9 mouse cellular contexts compared by ENCODE assay signal in genomic region chr11:105420671-105421450, GRCm38 (mm10). TPM values are rescaled to one million over a fixed set of nuclear protein-coding genes. Genes with fewer than 3 reads are reported as not detected.
DNase-seq lines count a peak whose midpoint lies in the region; ATAC-seq and TF ChIP-seq lines count a peak whose summit lies in the region.
"Had no signal": no experiment of that assay in that cellular context is flagged by ENCODE, and none has a peak within 500 bp of the region (broad histone marks: within the 10 kb centered on the region; RNA-seq: fewer than 3 reads in every experiment).

No protein-coding gene starts in this region.

- DNase-seq in T-cell, adult 2 months (ENCODE audit: low spot score) = peak; percentile 36
- peak; percentile 77 to 91 for DNase-seq in left cerebral cortex, postnatal 14 days (ENCODE audit: low spot score in 2 of 2)
- no peak for DNase-seq in spleen, postnatal 10 days (ENCODE audit: low spot score in 2 of 2)
- DNase-seq in thymus, postnatal 4 days = no peak

- intact Hi-C loops in left cerebral cortex, postnatal 14 days (cut with DNase I) = loop anchor here (1.0 to 5.0 kb wide), 2 partner anchors 36 to 76 kb away; no protein-coding TSS in a partner anchor

- WGBS in midbrain, embryonic 15.5 days = 81% methylated on average over 7 of the region's 7 CpGs

- no peaks in the 10 kb centered on the region for H3K36me3 ChIP-seq in midbrain, embryonic 15.5 days (replicated peaks)
- H3K36me3 ChIP-seq: hindbrain, embryonic 15.5 days had no signal

- peak overlapping the region; percentile 58 for H3K27ac ChIP-seq in cortical plate, adult 2 months (ENCODE audit: insufficient read depth, low read length)
- no peak overlapping the region for H3K27ac ChIP-seq in midbrain, embryonic 15.5 days
- H3K27ac ChIP-seq: hindbrain, embryonic 15.5 days had no signal

- H3K27me3 ChIP-seq in midbrain, embryonic 15.5 days (replicated peaks) = no peaks in the 10 kb centered on the region
- H3K27me3 ChIP-seq: hindbrain, embryonic 15.5 days had no signal

- H3K9me3 ChIP-seq in midbrain, embryonic 15.5 days = no peaks in the 10 kb centered on the region
- H3K9me3 ChIP-seq: hindbrain, embryonic 15.5 days had no signal

- ATAC-seq in hematopoietic stem cell, adult 5-6 weeks (replicated peaks in 1 of 2; ENCODE audit: insufficient read depth in 1 of 2, low FRiP score in 2 of 2, low TSS enrichment in 1 of 2, low read depth in 1 of 2, poor library complexity in 2 of 2, severe bottlenecking in 2 of 2) = peak; percentile 40 to 46; a peak in 3 of 4 replicates
- ATAC-seq in CD4-positive, CD25-positive, alpha-beta regulatory T cell, adult 4 months = no peak
- ATAC-seq in midbrain, embryonic 15.5 days (replicated peaks) = no peak

- H3K4me2 ChIP-seq in midbrain, embryonic 15.5 days = no peak overlapping the region
- H3K4me2 ChIP-seq: hindbrain, embryonic 15.5 days had no signal

- no peak for TF ChIP-seq POLR2A in cortical plate, adult 2 months (IDR thresholded peaks at IDR 0.05; ENCODE audit: extremely low read depth, insufficient read depth, low read length)

- H3K9ac ChIP-seq in midbrain, embryonic 15.5 days = no peak overlapping the region
- H3K9ac ChIP-seq: hindbrain, embryonic 15.5 days had no signal

- TF ChIP-seq CTCF in cortical plate, adult 2 months (IDR thresholded peaks at IDR 0.05; ENCODE audit: extremely low read depth, insufficient read depth, low read length) = no peak

- peaks cover 4% of the 10 kb centered on the region for H3K4me1 ChIP-seq in cortical plate, adult 2 months (ENCODE audit: control insufficient read depth, insufficient read depth, low read length)
- H3K4me1 ChIP-seq in midbrain, embryonic 15.5 days = no peaks in the 10 kb centered on the region
- H3K4me1 ChIP-seq: hindbrain, embryonic 15.5 days had no signal

- H3K4me3 ChIP-seq in cortical plate, adult 2 months (ENCODE audit: insufficient read depth, low read length) = no peak overlapping the region
- H3K4me3 ChIP-seq in midbrain, embryonic 15.5 days = no peak overlapping the region
- H3K4me3 ChIP-seq: hindbrain, embryonic 15.5 days had no signal

RNA-seq across cellular contexts. Expression of gene March10, which starts 35.7 kb away (rescaled TPM):
- 2.2 and 2.4 TPM in 2 replicates for polyA plus RNA-seq in cortical plate, adult 2 months (2012; rRNA removed)
- total RNA-seq in hematopoietic stem cell, adult 5-6 weeks (2017) = not detected in 2 replicates
- 1 to 10 TPM; 1.4 to 1.6 TPM for total RNA-seq in left cerebral cortex, postnatal 14 days (2021)
- not detected for polyA plus RNA-seq in CD4-positive, CD25-positive, alpha-beta regulatory T cell, adult 4 months (2017; shearing (Covaris generic))
- 0.34 and 0.58 TPM in 2 replicates for polyA plus RNA-seq in midbrain, embryonic 15.5 days (2015; fragmentation: Nextera tagmentation; extraction: Ambion mirVana)

Comparison
In these comparisons a context has a peak if more than half of its experiments do, and no peak if none do; other contexts are left out.
1. DNase-seq: peak in T-cell, adult 2 months (single experiment) and left cerebral cortex, postnatal 14 days (2 of 2); none in spleen, postnatal 10 days (0 of 2) and thymus, postnatal 4 days (single experiment).
2. ATAC-seq: peak in hematopoietic stem cell, adult 5-6 weeks (2 of 2); none in CD4-positive, CD25-positive, alpha-beta regulatory T cell, adult 4 months (single experiment) and midbrain, embryonic 15.5 days (single experiment).